Mouse (Mus musculus) CH12.LX (cell line): ENCODE measurements around the gene Tchp. TPM values are rescaled to one million over a fixed set of nuclear protein-coding genes. Genes with fewer than 3 reads are reported as not detected.

ENCODE experiments used
- DNase-seq: peaks from one replicate; pipeline ENCODE4 v3.0.0-alpha.2; 2013; ENCODE audit errors: extremely low read depth
- H3K27ac ChIP-seq: 2 replicates; pipeline ENCODE4 v1.5.1; 2012; ENCODE audit warnings: low read depth, mild to moderate bottlenecking, control low read depth, moderate library complexity; ENCODE audit not compliant: insufficient read depth
- H3K27me3 ChIP-seq: replicated peaks from 2 replicates; pipeline ENCODE3; 2012; ENCODE audit warnings: inconsistent platforms
- H3K36me3 ChIP-seq, 2 experiments: replicated peaks in 1 of 2; 2 replicates each; pipeline versions ENCODE3 to v1.6.1; 2012; ENCODE audit warnings: inconsistent platforms in 1 of 2, low read length in 1 of 2, mild to moderate bottlenecking in 1 of 2, mixed read lengths in 1 of 2, moderate library complexity in 1 of 2; ENCODE audit not compliant: control insufficient read depth in 1 of 2, insufficient read depth in 1 of 2
- H3K4me1 ChIP-seq, 2 experiments: 2 replicates each; pipeline ENCODE4 v1.6.1; 2012; ENCODE audit warnings: inconsistent platforms in 1 of 2, moderate library complexity in 1 of 2; ENCODE audit not compliant: insufficient read depth in 2 of 2, control insufficient read depth in 1 of 2
- H3K4me2 ChIP-seq: 2 replicates; pipeline ENCODE4 v1.6.1; 2012; ENCODE audit warnings: low read depth, mild to moderate bottlenecking, control low read depth; ENCODE audit not compliant: poor library complexity, insufficient read depth, severe bottlenecking
- H3K4me3 ChIP-seq, 3 experiments: fragments of 150-350 bp in 1 of 3; sonication (generic) in 1 of 3; replicated peaks in 1 of 3; 2 replicates each; pipeline versions ENCODE3 to v1.5.1; 2011 to 2012; ENCODE audit warnings: low read depth in 2 of 3, low read length in 2 of 3, mild to moderate bottlenecking in 2 of 3, moderate library complexity in 2 of 3, control low read depth in 1 of 3, improper control_type of control experiment in 1 of 3, inconsistent platforms in 1 of 3, mixed read lengths in 1 of 3; ENCODE audit not compliant: poor library complexity in 1 of 3
- H3K79me2 ChIP-seq: replicated peaks from 2 replicates; pipeline ENCODE4 v1.6.1; 2012; ENCODE audit warnings: mild to moderate bottlenecking, moderate library complexity; ENCODE audit not compliant: control insufficient read depth, poor library complexity, insufficient read depth, severe bottlenecking; ENCODE audit errors: extremely low read depth
- H3K9ac ChIP-seq: 2 replicates; pipeline ENCODE4 v1.6.1; 2012; ENCODE audit warnings: low read depth, mild to moderate bottlenecking, control low read depth, moderate library complexity; ENCODE audit not compliant: insufficient read depth
- H3K9me3 ChIP-seq: replicated peaks from 2 replicates; pipeline ENCODE3; 2012; ENCODE audit warnings: low read length, inconsistent platforms, mixed read lengths
- CHD1 ChIP-seq: IDR thresholded peaks from 2 replicates; pipeline ENCODE4 v1.6.1; 2012; ENCODE audit warnings: low read depth, low read length, improper control_type of control experiment, inconsistent platforms
- E2F4 ChIP-seq: IDR thresholded peaks from 2 replicates; pipeline ENCODE4 v1.6.1; 2011; ENCODE audit warnings: low read depth, low read length, improper control_type of control experiment; ENCODE audit not compliant: insufficient replicate concordance
- HCFC1 ChIP-seq: IDR thresholded peaks from 2 replicates; pipeline ENCODE4 v1.6.1; 2012; ENCODE audit warnings: low read depth, mild to moderate bottlenecking, inconsistent platforms, low read length, improper control_type of control experiment
- IRF4 ChIP-seq: IDR thresholded peaks from 2 replicates; pipeline ENCODE4 v1.6.1; 2014; ENCODE audit warnings: low read depth, mild to moderate bottlenecking, inconsistent platforms, low read length, improper control_type of control experiment
- JUN ChIP-seq: IDR thresholded peaks from 2 replicates; pipeline ENCODE4 v1.6.1; 2011; ENCODE audit warnings: low read depth, mild to moderate bottlenecking, low read length, improper control_type of control experiment, moderate library complexity; ENCODE audit not compliant: insufficient read depth
- KAT2A ChIP-seq: IDR thresholded peaks from 2 replicates; pipeline ENCODE4 v1.6.1; 2012; ENCODE audit warnings: low read length, improper control_type of control experiment, inconsistent platforms; ENCODE audit not compliant: insufficient replicate concordance
- MXI1 ChIP-seq: IDR thresholded peaks from 2 replicates; pipeline ENCODE4 v1.6.1; 2011; ENCODE audit warnings: mild to moderate bottlenecking, low read depth, low read length, improper control_type of control experiment
- MYC ChIP-seq: IDR thresholded peaks from 2 replicates; pipeline ENCODE4 v1.6.1; 2011; ENCODE audit warnings: low read depth, mild to moderate bottlenecking, improper control_type of control experiment, low read length
- PAX5 ChIP-seq: IDR thresholded peaks from 2 replicates; pipeline ENCODE4 v1.6.1; 2012; ENCODE audit warnings: low read length, inconsistent platforms, mixed read lengths
- SIN3A ChIP-seq: IDR thresholded peaks from 2 replicates; pipeline ENCODE4 v1.6.1; 2012; ENCODE audit warnings: low read length, improper control_type of control experiment, inconsistent platforms
- TBP ChIP-seq: conservative IDR thresholded peaks from 2 replicates; pipeline ENCODE4 v1.6.1; 2011; ENCODE audit warnings: low read depth, low read length, improper control_type of control experiment
- UBTF ChIP-seq: IDR thresholded peaks from 2 replicates; pipeline ENCODE4 v1.6.1; 2012; ENCODE audit warnings: low read depth, mild to moderate bottlenecking, inconsistent platforms, low read length, improper control_type of control experiment, moderate library complexity
- USF1 ChIP-seq: IDR thresholded peaks from 2 replicates; pipeline ENCODE4 v1.6.1; 2014; ENCODE audit warnings: low read depth, mild to moderate bottlenecking, inconsistent platforms, low read length, improper control_type of control experiment
- ZC3H11A ChIP-seq: IDR thresholded peaks from 2 replicates; pipeline ENCODE4 v1.6.1; 2012; ENCODE audit warnings: low read depth, mild to moderate bottlenecking, inconsistent platforms, low read length, improper control_type of control experiment
- ZNF384 ChIP-seq: IDR thresholded peaks from 2 replicates; pipeline ENCODE4 v1.6.1; 2012; ENCODE audit warnings: low read depth, low read length, improper control_type of control experiment, inconsistent platforms
- dilution Hi-C: fragments of 300-500 bp; cut with MboI; formaldehyde crosslinking; loops from 2 replicates; pipeline ENCODE4 v1.14.3; 2020; ENCODE audit warnings: low sequenced_read_pairs; ENCODE audit not compliant: extremely low pct_unique_long_range_greater_than_20kb, extremely low pct_ligation_motif_present
- in situ Hi-C: fragments of 300-500 bp; cut with MboI; formaldehyde crosslinking; loops from 3 replicates; pipeline ENCODE4 v1.14.3; 2019; ENCODE audit warnings: low sequenced_read_pairs, low pct_ligation_motif_present, low pct_unique_long_range_greater_than_20kb, mixed read lengths
- polyA plus RNA-seq: library from polyadenylated mRNA; unstranded; fragments of >175 nt; gene quantifications from 2 replicates; pipeline ENCODE4 v1.2.1, GENCODE M21; 2012; ENCODE audit warnings: low read depth; ENCODE audit not compliant: insufficient read length
- total RNA-seq, 2 experiments: library from RNA; depleted of rRNA; stranded (reverse); fragments of 300-350 nt in 1 of 2; fragments of >200 nt in 1 of 2; gene quantifications; 2 replicates each; pipeline ENCODE4 v1.2.3; 2012 to 2014

Tchp gene
- total and polyA plus RNA-seq, 3 experiments = 4.3 to 11.6 (median 6.7) TPM

- DNase-seq = no peak
- Histone ChIP-seq H3K9ac (no peak overlapping the region), H3K4me3 (no peak overlapping the region), H3K4me1 (peaks cover 0 to 19% of the 10 kb centered on the region in 2 experiments; a peak in 2 of 4 replicates), H3K27me3 (no peaks in the 10 kb centered on the region), H3K9me3 (no peaks in the 10 kb centered on the region), H3K36me3 (peaks cover 78 to 95% of the 10 kb centered on the region in 2 experiments), H3K27ac (no peak overlapping the region), H3K79me2 (no peaks in the 10 kb centered on the region), H3K4me2 (no peak overlapping the region)
- dilution Hi-C loops (no loop called here), in situ Hi-C loops (no loop called here)
- no peak for TF ChIP-seq ZNF384
- TF ChIP-seq MYC = no peak
- no peak for TF ChIP-seq SIN3A
- no peak for TF ChIP-seq HCFC1
- no peak for TF ChIP-seq TBP
- no peak for TF ChIP-seq MXI1
- TF ChIP-seq IRF4 = no peak
- no peak for TF ChIP-seq USF1
Observed at GRCm38 (mm10) chr5:114738707-114739241, 31.2 kb downstream of the Tchp start.

DNA sequence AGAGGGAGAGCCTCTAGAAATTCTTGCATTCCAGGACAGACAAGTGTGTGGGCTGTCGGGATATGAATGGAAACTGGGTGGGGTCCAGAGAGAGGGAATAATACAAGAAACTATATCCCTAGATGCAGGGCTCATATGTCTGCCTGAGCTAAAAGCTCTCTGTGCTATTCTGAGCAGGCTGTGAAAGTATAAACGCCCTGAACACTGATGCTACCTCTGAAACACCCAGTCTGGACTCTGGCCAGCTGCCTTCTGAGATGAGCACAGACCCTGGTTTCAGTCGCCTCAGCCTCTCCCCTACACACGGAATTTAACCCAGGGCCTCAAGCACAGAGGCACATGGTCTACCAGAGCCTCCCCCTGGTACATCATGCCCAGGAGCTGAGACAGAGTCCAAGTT is 33.0 kb downstream of the Tchp start:
- no peak overlapping the region for H3K4me2 ChIP-seq
- H3K27ac ChIP-seq = no peak overlapping the region
- no peak for DNase-seq
- H3K27me3 ChIP-seq = no peaks in the 10 kb centered on the region
- H3K9ac ChIP-seq = no peak overlapping the region
- H3K36me3 ChIP-seq = peaks cover 84 to 97% of the 10 kb centered on the region in 2 experiments
- peaks cover 0 to 27% of the 10 kb centered on the region in 2 experiments; a peak in 2 of 4 replicates for H3K4me1 ChIP-seq
- dilution Hi-C loops = no loop called here
- H3K4me3 ChIP-seq = no peak overlapping the region
- H3K79me2 ChIP-seq = no peaks in the 10 kb centered on the region
- TF ChIP-seq CHD1 (no peak), PAX5 (no peak), TBP (no peak), SIN3A (no peak), JUN (no peak), ZC3H11A (no peak), UBTF (no peak), KAT2A (no peak), IRF4 (no peak), E2F4 (no peak)
- in situ Hi-C loops = no loop called here
- H3K9me3 ChIP-seq = no peaks in the 10 kb centered on the region
